Mouse (Mus musculus) hindbrain, embryonic 10.5 days (tissue): ENCODE results near the gene Hist1h2bb. TPM values are rescaled to one million over a fixed set of nuclear protein-coding genes. Genes with fewer than 3 reads are reported as not detected.

Experiments used
- DNase-seq: peaks from one replicate; pipeline ENCODE4 v3.0.0-alpha.2; 2017; ENCODE audit warnings: low spot score
- H3K27ac ChIP-seq: fragments of 300-500 bp; sonication (generic); 2 replicates; pipeline ENCODE4 v1.5.1; 2016; ENCODE audit warnings: mild to moderate bottlenecking, moderate library complexity
- H3K27me3 ChIP-seq: fragments of 300-500 bp; sonication (generic); 2 replicates; pipeline ENCODE4 v1.6.1; 2016; ENCODE audit warnings: mild to moderate bottlenecking; ENCODE audit not compliant: poor library complexity, insufficient read depth, severe bottlenecking
- H3K36me3 ChIP-seq: fragments of 300-500 bp; sonication (generic); 2 replicates; pipeline ENCODE4 v1.6.1; 2016; ENCODE audit warnings: mild to moderate bottlenecking, moderate library complexity
- H3K4me1 ChIP-seq: fragments of 300-500 bp; sonication (generic); replicated peaks from 2 replicates; pipeline ENCODE4 v1.6.1; 2016; ENCODE audit warnings: mild to moderate bottlenecking
- H3K4me3 ChIP-seq: fragments of 300-500 bp; sonication (generic); 2 replicates; pipeline ENCODE4 v1.5.1; 2016; ENCODE audit warnings: mild to moderate bottlenecking, moderate library complexity
- H3K9me3 ChIP-seq: fragments of 300-500 bp; sonication (generic); 2 replicates; pipeline ENCODE4 v1.6.1; 2016; ENCODE audit warnings: mild to moderate bottlenecking, moderate library complexity
- WGBS: fragments of 180-500 bp; shearing (Covaris S2); methylation state at CpG from one replicate; pipeline ENCODE4 v1.1.7; 2016; 5-methylcytosine and 5-hydroxymethylcytosine counted together
- polyA plus RNA-seq: library from polyadenylated mRNA; unstranded; fragments of >200 nt; fragmentation: Nextera tagmentation; extraction: Ambion mirVana; gene quantifications from 2 replicates; pipeline ENCODE4 v1.2.1, GENCODE M21; 2016

Hist1h2bb gene
- polyA plus RNA-seq, 1 experiment from 2014 or later, result 1.8 TPM

- DNase-seq, result no peak
- 0 out of 2 replicates have a peak overlapping the region, but pooled peaks have one; percentile 29 for H3K27ac ChIP-seq
- 0 out of 2 replicates have a peak, but pooled peaks cover 6% of the 10 kb centered on the region for H3K4me1 ChIP-seq
- no peak overlapping the region for H3K4me3 ChIP-seq
- H3K36me3 ChIP-seq, result no peaks in the 10 kb centered on the region
- 29% methylated on average over 8 of the region's 8 CpGs for WGBS
- no peaks in the 10 kb centered on the region for H3K27me3 ChIP-seq
- no peaks in the 10 kb centered on the region for H3K9me3 ChIP-seq
Measured at GRCm38 (mm10) chr13:23732156-23732804, 14.3 kb upstream of the Hist1h2bb start.

GRCm38 (mm10) chr13:23737091-23737490 lies 9.4 kb upstream of the Hist1h2bb start:
- DNase-seq, result no peak
- Histone ChIP-seq H3K27me3 (no peaks in the 10 kb centered on the region), H3K36me3 (no peaks in the 10 kb centered on the region), H3K9me3 (no peaks in the 10 kb centered on the region), H3K4me3 (no peak overlapping the region), H3K4me1 (peaks cover 31% of the 10 kb centered on the region), H3K27ac (peak overlapping the region; percentile 97; the same call in 1 of the 2 replicates)
- WGBS, result 87% methylated on average over 5 of the region's 5 CpGs

GRCm38 (mm10) chr13:23738041-23738440 lies 8.5 kb upstream of the Hist1h2bb start:
- Histone ChIP-seq H3K4me1 (peaks cover 31% of the 10 kb centered on the region), H3K9me3 (no peaks in the 10 kb centered on the region), H3K27me3 (no peaks in the 10 kb centered on the region), H3K36me3 (no peaks in the 10 kb centered on the region), H3K27ac (peak overlapping the region; percentile 97), H3K4me3 (peak overlapping the region; percentile 66)
- no peak for DNase-seq
- 27% methylated on average over 4 of the region's 4 CpGs for WGBS

GRCm38 (mm10) chr13:23738677-23739068 lies 7.9 kb upstream of the Hist1h2bb start, which contains the start of gene Hist1h1c:
Hist1h1c (plus strand) TSS chr13:23738808.
- no peaks in the 10 kb centered on the region for H3K27me3 ChIP-seq
- peak within 1 kb of the TSS; percentile 97 for H3K27ac ChIP-seq
- WGBS, result 0% methylated on average over 38 of the region's 38 CpGs
- no peaks in the 10 kb centered on the region for H3K36me3 ChIP-seq
- peak; percentile 92 for DNase-seq
- peak within 1 kb of the TSS; percentile 66 for H3K4me3 ChIP-seq
- peaks cover 31% of the 10 kb centered on the region for H3K4me1 ChIP-seq
- H3K9me3 ChIP-seq, result no peaks in the 10 kb centered on the region

- H3K36me3 ChIP-seq, result no peaks in the 10 kb centered on the region
- H3K27ac ChIP-seq, result peak overlapping the region; percentile 97
- H3K9me3 ChIP-seq, result no peaks in the 10 kb centered on the region
- H3K27me3 ChIP-seq, result no peaks in the 10 kb centered on the region
- under 1% methylated on average over 39 of the region's 39 CpGs for WGBS
- peak; percentile 90 for DNase-seq
- H3K4me3 ChIP-seq, result peak overlapping the region; percentile 66
- peaks cover 32% of the 10 kb centered on the region for H3K4me1 ChIP-seq
Measured at GRCm38 (mm10) chr13:23739069-23739921, 7.2 kb upstream of the Hist1h2bb start.

- no peaks in the 10 kb centered on the region for H3K27me3 ChIP-seq
- H3K27ac ChIP-seq, result peak overlapping the region; percentile 97
- DNase-seq, result no peak
- 1% methylated on average over 14 of the region's 14 CpGs for WGBS
- H3K4me1 ChIP-seq, result peaks cover 36% of the 10 kb centered on the region
- H3K9me3 ChIP-seq, result no peaks in the 10 kb centered on the region
- H3K4me3 ChIP-seq, result peak overlapping the region; percentile 66
- H3K36me3 ChIP-seq, result no peaks in the 10 kb centered on the region
Measured at GRCm38 (mm10) chr13:23739922-23740252, 6.6 kb upstream of the Hist1h2bb start.

- Histone ChIP-seq H3K9me3 (no peaks in the 10 kb centered on the region), H3K36me3 (no peaks in the 10 kb centered on the region), H3K4me3 (peak overlapping the region; percentile 66), H3K27me3 (no peaks in the 10 kb centered on the region), H3K27ac (peak overlapping the region; percentile 97), H3K4me1 (peaks cover 36% of the 10 kb centered on the region)
- DNase-seq, result no peak
- 39% methylated on average over 13 of the region's 13 CpGs for WGBS
Measured at GRCm38 (mm10) chr13:23740256-23740840, 6.2 kb upstream of the Hist1h2bb start.

GRCm38 (mm10) chr13:23740910-23741309 lies 5.6 kb upstream of the Hist1h2bb start:
- Histone ChIP-seq H3K27me3 (no peaks in the 10 kb centered on the region), H3K27ac (peak overlapping the region; percentile 97), H3K36me3 (no peaks in the 10 kb centered on the region), H3K9me3 (no peaks in the 10 kb centered on the region), H3K4me1 (peaks cover 36% of the 10 kb centered on the region), H3K4me3 (peak overlapping the region; percentile 66)
- 67% methylated on average over 5 of the region's 5 CpGs for WGBS
- DNase-seq, result no peak

GRCm38 (mm10) chr13:23742007-23742406 lies 4.5 kb upstream of the Hist1h2bb start:
- H3K27me3 ChIP-seq, result no peaks in the 10 kb centered on the region
- no peaks in the 10 kb centered on the region for H3K9me3 ChIP-seq
- H3K4me1 ChIP-seq, result peaks cover 37% of the 10 kb centered on the region
- no peak for DNase-seq
- peak overlapping the region; percentile 50; the same call in 1 of the 2 replicates for H3K27ac ChIP-seq
- H3K4me3 ChIP-seq, result no peak overlapping the region
- H3K36me3 ChIP-seq, result no peaks in the 10 kb centered on the region

GRCm38 (mm10) chr13:23743215-23743614 lies 3.3 kb upstream of the Hist1h2bb start:
- peaks cover 44% of the 10 kb centered on the region for H3K4me1 ChIP-seq

GRCm38 (mm10) chr13:23743963-23744362 lies 2.6 kb upstream of the Hist1h2bb start:
- no peaks in the 10 kb centered on the region for H3K36me3 ChIP-seq
- peak overlapping the region; percentile 97 for H3K27ac ChIP-seq
- H3K4me3 ChIP-seq, result peak overlapping the region; percentile 59
- peaks cover 45% of the 10 kb centered on the region for H3K4me1 ChIP-seq
- no peaks in the 10 kb centered on the region for H3K27me3 ChIP-seq
- no peak for DNase-seq
- no peaks in the 10 kb centered on the region for H3K9me3 ChIP-seq
- WGBS, result 57% methylated on average over 4 of the region's 4 CpGs

More at GRCm38 (mm10) chr13:23743215-23743614, 3.3 kb upstream of the Hist1h2bb start:
- Histone ChIP-seq H3K4me3 (no peak overlapping the region), H3K27me3 (no peaks in the 10 kb centered on the region), H3K9me3 (no peaks in the 10 kb centered on the region), H3K27ac (peak overlapping the region; percentile 56; the same call in 1 of the 2 replicates), H3K36me3 (no peaks in the 10 kb centered on the region)
- DNase-seq, result no peak
- WGBS, result 81% methylated on average over 5 of the region's 5 CpGs

GRCm38 (mm10) chr13:23744421-23745380 lies 1.8 kb upstream of the Hist1h2bb start:
- WGBS, result 1% methylated on average over 24 of the region's 36 CpGs
- DNase-seq, result no peak
- H3K4me1 ChIP-seq, result peaks cover 37% of the 10 kb centered on the region

More at GRCm38 (mm10) chr13:23744421-23745380, 1.8 kb upstream of the Hist1h2bb start:
- Histone ChIP-seq H3K27ac (peak overlapping the region; percentile 97), H3K9me3 (no peaks in the 10 kb centered on the region), H3K27me3 (no peaks in the 10 kb centered on the region), H3K4me3 (peak overlapping the region; percentile 59), H3K36me3 (no peaks in the 10 kb centered on the region)
